In the genomic region with DNA sequence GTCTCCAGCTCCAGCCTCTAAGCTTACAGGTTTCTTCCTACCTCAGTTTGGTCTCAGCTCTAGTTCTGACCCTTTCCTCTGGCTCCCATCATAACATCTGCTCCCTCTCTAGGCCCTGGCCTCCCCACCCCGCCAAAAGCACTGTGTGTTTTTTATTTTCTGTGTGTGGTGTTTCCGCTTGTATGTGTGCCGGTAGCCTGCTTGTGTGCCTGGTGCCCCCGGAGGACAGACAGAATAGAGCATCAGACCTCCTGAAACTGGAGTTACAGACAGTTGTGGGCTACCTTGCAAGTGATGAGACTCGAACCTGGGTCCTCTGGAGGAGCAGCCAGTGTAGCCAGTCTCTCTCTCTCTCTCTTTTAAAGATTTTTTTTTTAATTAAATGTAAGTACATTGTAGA, we compare ENCODE assay signal across 16 mouse cellular contexts. TPM values are rescaled to one million over a fixed set of nuclear protein-coding genes. Genes with fewer than 3 reads are reported as not detected.
DNase-seq lines count a peak whose midpoint lies in the region; ATAC-seq lines count a peak whose summit lies in the region.
"Had no signal": no experiment of that assay in that cellular context is flagged by ENCODE, and none has a peak within 500 bp of the region (broad histone marks: within the 10 kb centered on the region; RNA-seq: fewer than 3 reads in every experiment).

No protein-coding gene starts in this region.

- no peak for DNase-seq in kidney, adult 11 months
- peak; percentile 36 for DNase-seq in thymus, postnatal 25 days
- DNase-seq in thymus, postnatal 10 days (ENCODE audit: low spot score in 2 of 2), result no peak
- no peak for DNase-seq in gastrocnemius, adult 8-10 months (ENCODE audit: low spot score in 2 of 2)
- DNase-seq in embryo, embryonic 9.5 days (ENCODE audit: extremely low spot score), result no peak
- no peak for DNase-seq in B cell, adult 2 months
- DNase-seq: cerebellum, adult 9-10 months; heart, postnatal 14 days; layer of hippocampus, adult 9-11 months had no signal

- H3K4me1 ChIP-seq in kidney, embryonic 15.5 days, result peaks cover 40% of the 10 kb centered on the region
- peaks cover 18% of the 10 kb centered on the region for H3K4me1 ChIP-seq in intestine, embryonic 16.5 days (ENCODE audit: control insufficient read depth, insufficient read depth, low read length)

- peak overlapping the region; percentile 87 for H3K27ac ChIP-seq in kidney, embryonic 15.5 days
- peak overlapping the region; percentile 92 for H3K27ac ChIP-seq in intestine, embryonic 16.5 days (ENCODE audit: low read length)
- H3K27ac ChIP-seq: embryonic facial prominence, embryonic 10.5 days; limb, embryonic 10.5 days had no signal

- no peak overlapping the region for H3K4me3 ChIP-seq in kidney, embryonic 15.5 days (replicated peaks)
- peak overlapping the region; percentile 29 for H3K4me3 ChIP-seq in intestine, embryonic 16.5 days (ENCODE audit: low read length)
- H3K4me3 ChIP-seq: embryonic facial prominence, embryonic 10.5 days; limb, embryonic 10.5 days had no signal

- 74% methylated on average over 5 of the region's 5 CpGs for WGBS in kidney, embryonic 15.5 days
- WGBS in intestine, embryonic 16.5 days, result 77% methylated on average over 5 of the region's 5 CpGs

- H3K9ac ChIP-seq in kidney, embryonic 15.5 days, result no peak overlapping the region
- 0 out of 2 replicates have a peak overlapping the region, but pooled peaks have one; percentile 33 for H3K9ac ChIP-seq in intestine, embryonic 16.5 days (ENCODE audit: low read depth, low read length)

- no peaks in the 10 kb centered on the region for H3K36me3 ChIP-seq in kidney, embryonic 15.5 days
- no peaks in the 10 kb centered on the region for H3K36me3 ChIP-seq in intestine, embryonic 16.5 days (ENCODE audit: control insufficient read depth, insufficient read depth, low read length)
- H3K36me3 ChIP-seq: embryonic facial prominence, embryonic 10.5 days; G1E; limb, embryonic 10.5 days had no signal

- no peak for ATAC-seq in kidney, embryonic 15.5 days (replicated peaks; ENCODE audit: low FRiP score)
- ATAC-seq in intestine, embryonic 16.5 days, result peak; percentile 14
- ATAC-seq: lung, postnatal 0 days had no signal

- H3K9me3 ChIP-seq in kidney, embryonic 15.5 days (replicated peaks), result no peaks in the 10 kb centered on the region
- no peaks in the 10 kb centered on the region for H3K9me3 ChIP-seq in intestine, embryonic 16.5 days (ENCODE audit: control insufficient read depth, low read length)
- H3K9me3 ChIP-seq: embryonic facial prominence, embryonic 10.5 days; G1E; limb, embryonic 10.5 days had no signal

- H3K27me3 ChIP-seq in kidney, embryonic 15.5 days, result peaks cover 15% of the 10 kb centered on the region
- H3K27me3 ChIP-seq in intestine, embryonic 16.5 days (replicated peaks; ENCODE audit: control insufficient read depth, insufficient read depth, low read length), result no peaks in the 10 kb centered on the region

- peak overlapping the region; percentile 14; the same call in 1 of the 2 replicates for H3K4me2 ChIP-seq in kidney, embryonic 15.5 days
- peak overlapping the region; percentile 43 for H3K4me2 ChIP-seq in intestine, embryonic 16.5 days (ENCODE audit: low read depth, low read length)

RNA-seq across cellular contexts. Expression of a gene that starts 4.9 kb away (rescaled TPM):
- polyA plus RNA-seq in kidney, embryonic 15.5 days (2015; fragmentation: Nextera tagmentation; extraction: Ambion mirVana), result 128 and 137 TPM in 2 replicates
- polyA plus RNA-seq in intestine, embryonic 16.5 days (2015; fragmentation: Nextera tagmentation; extraction: Ambion mirVana), result 115 and 144 TPM in 2 replicates
- not detected for total RNA-seq in gastrocnemius, adult 8-10 months (2022)
- total RNA-seq: G1E; heart, adult 8-10 months; heart, postnatal 14 days had no signal
- polyA plus RNA-seq: G1E had no signal

RNA-seq across cellular contexts. Expression of a gene that starts 6.2 kb away (rescaled TPM):
- 3.0 and 3.1 TPM in 2 replicates for polyA plus RNA-seq in kidney, embryonic 15.5 days (2015; fragmentation: Nextera tagmentation; extraction: Ambion mirVana)
- 1.9 and 2.7 TPM in 2 replicates for polyA plus RNA-seq in intestine, embryonic 16.5 days (2015; fragmentation: Nextera tagmentation; extraction: Ambion mirVana)
- total RNA-seq in gastrocnemius, adult 8-10 months (2022), result under 1 TPM in 1 of 4 experiments, not detected in 3; 0.07 TPM
- polyA plus RNA-seq: G1E had no signal

RNA-seq across cellular contexts. Expression of a gene that starts 22.8 kb away (rescaled TPM):
- polyA plus RNA-seq in kidney, embryonic 15.5 days (2015; fragmentation: Nextera tagmentation; extraction: Ambion mirVana), result 6.7 and 7.7 TPM in 2 replicates
- polyA plus RNA-seq in intestine, embryonic 16.5 days (2015; fragmentation: Nextera tagmentation; extraction: Ambion mirVana), result 8.6 and 8.8 TPM in 2 replicates
- 1 to 10 TPM; 1.2 to 2.5 (median 2.0) TPM for total RNA-seq in gastrocnemius, adult 8-10 months (2022)
- polyA plus RNA-seq: G1E had no signal

RNA-seq across cellular contexts. Expression of a gene that starts 48.5 kb away (rescaled TPM):
- polyA plus RNA-seq in kidney, embryonic 15.5 days (2015; fragmentation: Nextera tagmentation; extraction: Ambion mirVana), result 44.2 and 46.0 TPM in 2 replicates
- 55.5 and 63.0 TPM in 2 replicates for polyA plus RNA-seq in intestine, embryonic 16.5 days (2015; fragmentation: Nextera tagmentation; extraction: Ambion mirVana)
- total RNA-seq in gastrocnemius, adult 8-10 months (2022), result 10 to 100 TPM; 46.7 to 68.3 (median 56.0) TPM

RNA-seq across cellular contexts. Expression of a gene that starts 49.0 kb away (rescaled TPM):
- polyA plus RNA-seq in kidney, embryonic 15.5 days (2015; fragmentation: Nextera tagmentation; extraction: Ambion mirVana), result 175 and 183 TPM in 2 replicates
- 136 and 144 TPM in 2 replicates for polyA plus RNA-seq in intestine, embryonic 16.5 days (2015; fragmentation: Nextera tagmentation; extraction: Ambion mirVana)
- 10 to 100 TPM; 67.9 to 78.5 (median 70.7) TPM for total RNA-seq in gastrocnemius, adult 8-10 months (2022)
